Mouse (Mus musculus) bone marrow macrophage, adult 2 months (primary cell): ENCODE measurements at regions not wholly inside any gene's neighbourhood (a gene's known extent, or its start where the extent isn't known, plus 50 kb on each side); places are given as distances from the start of the nearest gene placed in this dataset.

ENCODE experiments used
- CTCF ChIP-seq: IDR thresholded peaks from 2 replicates; pipeline ENCODE4 v1.5.1; 2012; ENCODE audit warnings: low read depth, mild to moderate bottlenecking, low read length, moderate library complexity
- POLR2A ChIP-seq: IDR thresholded peaks from 2 replicates; pipeline ENCODE4 v1.6.1; 2012; ENCODE audit warnings: mild to moderate bottlenecking, low read depth, low read length, borderline replicate concordance

- TF ChIP-seq POLR2A = no peak
- no peak for TF ChIP-seq CTCF
Measured at GRCm38 (mm10) chr14:120686751-120687150, 208.5 kb downstream of the Rap2a start.
